Mouse (Mus musculus): ENCODE results near the gene Pde2a.

Pde2a gene

GRCm38 (mm10) chr7:101455141-101455540 lies 33.6 kb downstream of the Pde2a start:
- DNase-seq: peak; percentile 80 to 83

GRCm38 (mm10) chr7:101456318-101456717 lies 34.8 kb downstream of the Pde2a start:
- DNase-seq: no peak

- DNase-seq: no peak
These were observed 35.3 kb downstream of the Pde2a start for GRCm38 (mm10) chr7:101456789-101457188.

GRCm38 (mm10) chr7:101457283-101457682 lies 35.8 kb downstream of the Pde2a start:
- DNase-seq: no peak

GRCm38 (mm10) chr7:101457801-101458200 lies 36.3 kb downstream of the Pde2a start:
- no peak for DNase-seq

- DNase-seq: no peak
These were observed 36.8 kb downstream of the Pde2a start for GRCm38 (mm10) chr7:101458278-101458781.

- no peak for DNase-seq
These were observed 37.9 kb downstream of the Pde2a start for GRCm38 (mm10) chr7:101459305-101459813.

GRCm38 (mm10) chr7:101459923-101460607 lies 38.6 kb downstream of the Pde2a start:
- no peak for DNase-seq

- DNase-seq: peak; percentile 68 to 74
These were observed 39.1 kb downstream of the Pde2a start for GRCm38 (mm10) chr7:101460608-101460957.

GRCm38 (mm10) chr7:101461571-101461970 lies 40.1 kb downstream of the Pde2a start:
- no peak for DNase-seq

GRCm38 (mm10) chr7:101462327-101463068 lies 41.0 kb downstream of the Pde2a start:
- DNase-seq: peak; percentile 67 to 73

- DNase-seq: peak; percentile 79 to 80
These were observed 42.3 kb downstream of the Pde2a start for GRCm38 (mm10) chr7:101463665-101464271.

GRCm38 (mm10) chr7:101464927-101465326 lies 43.4 kb downstream of the Pde2a start:
- peak; percentile 50 to 62 for DNase-seq

GRCm38 (mm10) chr7:101465392-101465791 lies 43.9 kb downstream of the Pde2a start:
- DNase-seq: peak in 1 of 2 experiments; percentile 46

- DNase-seq: no peak
These were observed 44.5 kb downstream of the Pde2a start for GRCm38 (mm10) chr7:101465850-101466580.

- no peak for DNase-seq
These were observed 45.1 kb downstream of the Pde2a start for GRCm38 (mm10) chr7:101466581-101467081.

- DNase-seq: no peak
These were observed 49.9 kb downstream of the Pde2a start for GRCm38 (mm10) chr7:101471423-101471822.

GRCm38 (mm10) chr7:101471968-101472480 lies 50.5 kb downstream of the Pde2a start:
- DNase-seq: no peak

- DNase-seq: no peak
These were observed 51.4 kb downstream of the Pde2a start for GRCm38 (mm10) chr7:101472598-101473558.

- no peak for DNase-seq
These were observed 52.9 kb downstream of the Pde2a start for GRCm38 (mm10) chr7:101474399-101474811.

GRCm38 (mm10) chr7:101476028-101476427 lies 54.5 kb downstream of the Pde2a start:
- no peak for DNase-seq

All from cerebellum, postnatal 14 days (tissue).